Mouse (Mus musculus): Measurements from ENCODE around the gene Ccdc88c.
"Not testable (repeated sequence)": the region's sequence is repeated elsewhere in the genome, so short reads cannot be mapped to it uniquely, and the experiment has no call there.

Gene Ccdc88c

GRCm38 (mm10) chr12:101016412-101016928 is 12.4 kb downstream of the Ccdc88c start:
- no peak for DNase-seq

GRCm38 (mm10) chr12:101015926-101016325 is 12.9 kb downstream of the Ccdc88c start:
- no peak for DNase-seq

- DNase-seq: no peak
These were observed 13.7 kb downstream of the Ccdc88c start for GRCm38 (mm10) chr12:101015165-101015560.

GRCm38 (mm10) chr12:101014549-101015164 is 14.2 kb downstream of the Ccdc88c start:
- DNase-seq: no peak

- not testable (repeated sequence) for DNase-seq
These were observed 15.2 kb downstream of the Ccdc88c start for GRCm38 (mm10) chr12:101013668-101014067.

- no peak for DNase-seq
These were observed 15.7 kb downstream of the Ccdc88c start for GRCm38 (mm10) chr12:101013078-101013665.

- no peak for DNase-seq
These were observed 16.4 kb downstream of the Ccdc88c start for GRCm38 (mm10) chr12:101012197-101013077.

- DNase-seq: no peak
These were observed 17.8 kb downstream of the Ccdc88c start for GRCm38 (mm10) chr12:101011017-101011416.

GRCm38 (mm10) chr12:101010148-101010920 is 18.5 kb downstream of the Ccdc88c start:
- DNase-seq: no peak

GRCm38 (mm10) chr12:101009225-101009624 is 19.6 kb downstream of the Ccdc88c start:
- DNase-seq: no peak

- no peak for DNase-seq
These were observed 20.2 kb downstream of the Ccdc88c start for GRCm38 (mm10) chr12:101008648-101009047.

GRCm38 (mm10) chr12:101007968-101008481 is 20.8 kb downstream of the Ccdc88c start:
- no peak for DNase-seq

GRCm38 (mm10) chr12:101007427-101007826 is 21.4 kb downstream of the Ccdc88c start:
- DNase-seq: no peak

- no peak for DNase-seq
These were observed 23.0 kb downstream of the Ccdc88c start for GRCm38 (mm10) chr12:101005665-101006420.

- no peak for DNase-seq
These were observed 23.9 kb downstream of the Ccdc88c start for GRCm38 (mm10) chr12:101004982-101005381.

- no peak for DNase-seq
These were observed 25.9 kb downstream of the Ccdc88c start for GRCm38 (mm10) chr12:101002801-101003513.

GRCm38 (mm10) chr12:100999061-100999954 is 29.5 kb downstream of the Ccdc88c start:
- no peak for DNase-seq

- no peak for DNase-seq
These were observed 30.3 kb downstream of the Ccdc88c start for GRCm38 (mm10) chr12:100998564-100998962.

- DNase-seq: no peak
These were observed 30.9 kb downstream of the Ccdc88c start for GRCm38 (mm10) chr12:100997830-100998563.
